24 mouse cellular contexts compared by ENCODE assay signal in the genomic region with DNA sequence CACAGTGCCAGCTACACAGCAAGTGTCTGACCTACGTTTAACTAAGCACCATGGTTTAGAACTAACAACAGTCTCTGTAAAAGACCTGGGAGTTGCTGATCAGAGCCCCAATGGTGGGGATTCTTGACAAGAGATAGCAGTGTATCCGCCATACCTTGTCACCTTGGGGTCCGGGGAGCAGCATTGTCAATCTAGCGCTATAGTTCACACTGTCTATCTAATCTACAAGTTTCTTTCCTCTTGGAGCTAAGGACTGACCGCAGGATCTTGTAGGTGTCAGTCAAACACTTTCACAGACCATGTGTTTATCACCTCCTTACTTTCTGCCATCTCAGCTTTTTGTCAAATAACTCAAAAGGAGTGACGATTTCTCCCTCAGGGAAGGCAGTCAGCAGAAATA.
A peak's percentile ranks its signal among the peaks of the same experiment; 100 is the strongest.
DNase-seq lines count a peak whose midpoint lies in the region; ATAC-seq and TF ChIP-seq lines count a peak whose summit lies in the region.
"Had no signal": no experiment of that assay in that cellular context is flagged by ENCODE, and none has a peak within 500 bp of the region (broad histone marks: within the 10 kb centered on the region; RNA-seq: fewer than 3 reads in every experiment).

No protein-coding gene starts in this region.

- no peak overlapping the region for H3K4me3 ChIP-seq in layer of hippocampus, adult 2 months
- H3K4me3 ChIP-seq in liver, embryonic 13.5 days (replicated peaks): no peak overlapping the region
- H3K4me3 ChIP-seq in liver, postnatal 0 days (ENCODE audit: low read depth, low read length): no peak overlapping the region
- H3K4me3 ChIP-seq: embryonic facial prominence, embryonic 13.5 days; embryonic facial prominence, embryonic 15.5 days; erythroblast, embryonic 14.5 days; forebrain, embryonic 10.5 days; forebrain, embryonic 12.5 days had no signal

- no peak for TF ChIP-seq CTCF in layer of hippocampus, adult 2 months (conservative IDR thresholded peaks at IDR 0.05)
- TF ChIP-seq CTCF in liver, postnatal 0 days (IDR thresholded peaks at IDR 0.05; ENCODE audit: low read depth): no peak

- H3K4me2 ChIP-seq in liver, embryonic 13.5 days: no peak overlapping the region
- no peak overlapping the region for H3K4me2 ChIP-seq in liver, postnatal 0 days (ENCODE audit: low read depth, low read length)
- H3K4me2 ChIP-seq: embryonic facial prominence, embryonic 13.5 days; embryonic facial prominence, embryonic 15.5 days; forebrain, embryonic 12.5 days had no signal

- 23% methylated on average over 6 of the region's 6 CpGs for WGBS in liver, embryonic 13.5 days (ENCODE audit: insufficient replicate concordance)
- 56% methylated on average over 6 of the region's 6 CpGs for WGBS in liver, postnatal 0 days (ENCODE audit: insufficient replicate concordance)

- peaks cover 31% of the 10 kb centered on the region for H3K4me1 ChIP-seq in liver, embryonic 13.5 days (replicated peaks)
- H3K4me1 ChIP-seq in liver, postnatal 0 days (ENCODE audit: insufficient read depth): peaks cover 7% of the 10 kb centered on the region; the same call in 1 of the 2 replicates

- H3K27ac ChIP-seq in layer of hippocampus, adult 2 months: peak overlapping the region; percentile 53
- no peak overlapping the region for H3K27ac ChIP-seq in liver, embryonic 13.5 days
- no peak overlapping the region for H3K27ac ChIP-seq in liver, postnatal 0 days (ENCODE audit: low read depth)
- H3K27ac ChIP-seq: embryonic facial prominence, embryonic 13.5 days; embryonic facial prominence, embryonic 15.5 days; forebrain, embryonic 10.5 days; forebrain, embryonic 12.5 days had no signal

- H3K9ac ChIP-seq in liver, embryonic 13.5 days: no peak overlapping the region
- H3K9ac ChIP-seq in liver, postnatal 0 days (replicated peaks): no peak overlapping the region
- H3K9ac ChIP-seq: embryonic facial prominence, embryonic 13.5 days; embryonic facial prominence, embryonic 15.5 days; forebrain, embryonic 12.5 days had no signal

- DNase-seq in layer of hippocampus, adult 2 months (ENCODE audit: low spot score in 2 of 2): no peak
- no peak for DNase-seq in layer of hippocampus, postnatal 25 days (ENCODE audit: extremely low spot score in 1 of 2, low spot score in 1 of 2)
- no peak for DNase-seq in liver, embryonic 13.5 days
- no peak for DNase-seq in liver, postnatal 0 days
- peak; percentile 19 for DNase-seq in retina, postnatal 1 day
- no peak for DNase-seq in retina, embryonic 14.5 days (ENCODE audit: low spot score)
- no peak for DNase-seq in cerebellum, postnatal 36 days
- DNase-seq: adrenal gland, adult 2 months; adrenal gland, postnatal 10 days; adrenal gland, postnatal 25 days; cerebellum, adult 11 months; cerebellum, adult 18-20 months; cerebellum, adult 9-10 months; cerebellum, postnatal 10 days; cerebellum, postnatal 25 days; embryo, embryonic 11 days had no signal

- H3K27me3 ChIP-seq in liver, embryonic 13.5 days: no peaks in the 10 kb centered on the region
- H3K27me3 ChIP-seq in liver, postnatal 0 days (ENCODE audit: insufficient read depth, low read length): no peaks in the 10 kb centered on the region
- H3K27me3 ChIP-seq: embryonic facial prominence, embryonic 13.5 days; embryonic facial prominence, embryonic 15.5 days; forebrain, embryonic 12.5 days had no signal

- no peaks in the 10 kb centered on the region for H3K36me3 ChIP-seq in liver, embryonic 13.5 days
- H3K36me3 ChIP-seq in liver, postnatal 0 days (replicated peaks; ENCODE audit: insufficient read depth, low read length): no peaks in the 10 kb centered on the region
- H3K36me3 ChIP-seq: embryonic facial prominence, embryonic 13.5 days; embryonic facial prominence, embryonic 15.5 days; forebrain, embryonic 10.5 days; forebrain, embryonic 12.5 days had no signal

- H3K9me3 ChIP-seq in liver, embryonic 13.5 days (replicated peaks): no peaks in the 10 kb centered on the region
- no peaks in the 10 kb centered on the region for H3K9me3 ChIP-seq in liver, postnatal 0 days (ENCODE audit: low read length)
- H3K9me3 ChIP-seq: embryonic facial prominence, embryonic 13.5 days; embryonic facial prominence, embryonic 15.5 days; forebrain, embryonic 10.5 days; forebrain, embryonic 12.5 days had no signal

- no peak for TF ChIP-seq EP300 in liver, postnatal 0 days (IDR thresholded peaks at IDR 0.05; ENCODE audit: low read depth)

- peak; percentile 48; the same call in 1 of the 2 replicates for ATAC-seq in liver, embryonic 13.5 days (ENCODE audit: low read depth)
- no peak for ATAC-seq in liver, postnatal 0 days
- ATAC-seq in megakaryocyte-erythroid progenitor cell, adult 5-6 weeks (replicated peaks; ENCODE audit: low FRiP score, low TSS enrichment, poor library complexity, severe bottlenecking): peak; percentile 55
- ATAC-seq: forebrain, embryonic 14.5 days; forebrain, embryonic 16.5 days had no signal
